Mouse (Mus musculus): Measurements from ENCODE around the gene Crygs.

Crygs gene

DNA sequence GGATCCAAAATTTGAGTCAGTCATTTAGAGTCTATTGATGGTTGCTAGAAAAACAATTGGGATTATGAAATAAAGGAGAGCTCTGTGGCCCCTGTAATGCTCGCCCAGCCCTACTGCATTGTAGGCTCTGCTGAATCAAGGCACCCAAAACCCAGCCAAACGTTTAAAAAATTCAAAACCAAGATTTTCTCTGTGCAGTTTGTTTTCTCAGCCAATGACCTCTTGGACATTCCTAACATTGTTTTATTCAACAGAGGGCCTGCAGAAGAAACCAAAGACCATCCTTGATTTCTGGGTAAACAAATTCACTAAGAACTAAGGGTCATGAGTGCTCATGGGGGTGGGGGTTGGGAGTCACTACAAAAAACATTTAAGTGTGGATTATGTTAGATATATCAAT, at the start of gene Crygs:
Gene Crygs, minus strand, starts transcription at position 101 of the 400 bp plus-strand sequence.
- no peak for DNase-seq

GRCm38 (mm10) chr16:22857431-22858113, 46.2 kb upstream of the Crygs start, which contains the start of the genes Tbccd1 and Dnajb11:
Tbccd1 (minus strand) TSS chr16:22857669.
Dnajb11 (plus strand) TSS chr16:22857845.
- peak; percentile 100 for DNase-seq

GRCm38 (mm10) chr16:22856773-22857172, 45.4 kb upstream of the Crygs start:
- DNase-seq = peak; percentile 68

- peak; percentile 66 for DNase-seq
Observed at GRCm38 (mm10) chr16:22852709-22853108, 41.3 kb upstream of the Crygs start.

DNA sequence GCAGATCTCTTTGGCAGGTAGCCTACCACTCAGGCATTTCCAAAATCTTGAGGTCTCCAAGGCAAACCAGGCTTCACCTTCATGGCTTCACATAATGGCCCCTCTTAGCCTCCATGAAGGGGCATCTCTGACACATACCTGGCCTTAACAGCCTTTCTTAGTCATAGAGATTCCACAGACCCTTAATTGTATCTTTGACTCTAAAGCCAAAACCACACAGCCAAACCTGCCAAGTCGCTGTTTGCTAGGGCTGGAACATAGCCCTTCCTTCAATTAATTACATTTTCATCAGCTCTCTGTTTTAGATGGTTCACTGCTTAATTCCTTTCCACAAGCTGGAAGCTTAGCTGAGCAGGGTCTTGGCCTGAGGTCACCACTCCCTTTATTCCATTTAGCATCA, 37.0 kb upstream of the Crygs start:
- DNase-seq = peak; percentile 66

GRCm38 (mm10) chr16:22847686-22848085, 36.3 kb upstream of the Crygs start:
- DNase-seq = no peak

GRCm38 (mm10) chr16:22845481-22845880, 34.1 kb upstream of the Crygs start:
- DNase-seq = peak; percentile 68

DNA sequence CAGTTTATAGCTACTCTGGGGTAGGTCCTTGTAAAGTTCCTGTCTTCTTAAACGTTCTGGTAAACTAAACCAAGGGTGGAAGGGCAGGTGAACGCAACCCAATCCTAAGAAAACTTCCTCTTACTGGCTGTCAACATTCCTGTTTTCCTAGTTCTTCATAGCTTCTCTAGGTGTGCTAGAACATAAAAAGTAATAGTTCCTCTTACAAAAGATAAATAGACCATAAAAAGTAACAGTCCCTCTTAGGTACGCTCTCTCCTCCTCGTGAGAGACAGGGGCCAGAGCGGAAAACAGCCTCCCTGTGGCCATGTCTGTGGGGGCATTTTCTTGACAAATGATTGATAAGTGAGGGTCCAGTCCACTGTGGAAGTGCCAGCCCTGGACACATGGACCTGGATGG, 33.5 kb upstream of the Crygs start:
- no peak for DNase-seq

- DNase-seq = peak; percentile 98
Observed at GRCm38 (mm10) chr16:22844061-22844801, 32.9 kb upstream of the Crygs start.

- DNase-seq = no peak
Observed at GRCm38 (mm10) chr16:22842871-22843270, 31.5 kb upstream of the Crygs start.

GRCm38 (mm10) chr16:22839146-22839857, 27.9 kb upstream of the Crygs start:
- no peak for DNase-seq

- DNase-seq = peak; percentile 80
Observed at GRCm38 (mm10) chr16:22832932-22833525, 21.7 kb upstream of the Crygs start.

DNA sequence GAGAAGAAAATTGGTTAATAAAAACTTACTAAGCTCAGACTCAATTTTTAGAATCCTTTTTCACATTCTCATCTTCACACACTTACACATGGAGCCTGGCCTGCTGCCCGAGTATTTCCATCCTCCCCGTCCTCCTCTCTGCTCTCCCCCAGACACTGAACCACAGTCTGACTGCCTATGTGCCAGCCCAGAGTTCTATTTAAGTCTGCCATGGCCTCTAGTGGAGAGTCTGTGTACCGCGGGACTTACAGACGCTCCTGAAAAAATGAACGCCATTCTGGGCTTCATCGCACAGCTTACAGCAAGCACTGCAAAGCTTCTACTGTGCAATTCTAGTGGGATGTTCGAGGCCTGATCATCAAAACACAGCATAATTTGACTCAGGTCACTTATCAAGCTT, 9.4 kb upstream of the Crygs start:
- peak; percentile 70 for DNase-seq

GRCm38 (mm10) chr16:22807468-22808070, 3.8 kb downstream of the Crygs start:
- DNase-seq = no peak

DNA sequence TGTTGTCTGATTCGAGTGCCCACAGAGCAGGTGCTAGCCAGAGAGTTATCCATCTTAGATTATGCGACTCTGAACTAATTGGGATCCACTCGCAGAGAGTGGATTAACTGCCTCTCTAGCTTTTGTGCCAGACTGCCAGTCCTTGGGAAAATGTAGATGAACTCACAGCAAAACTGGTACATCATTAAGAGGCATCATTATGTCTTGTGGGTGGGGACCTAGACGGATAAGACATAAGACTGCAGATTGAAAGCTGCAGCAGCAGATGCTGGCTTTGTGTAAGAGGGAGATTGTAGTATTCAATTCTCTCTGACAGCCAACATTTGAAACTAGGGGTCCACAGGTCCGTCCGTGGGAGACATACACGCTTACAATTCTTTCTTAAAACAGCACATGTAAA, 8.6 kb downstream of the Crygs start:
- no peak for DNase-seq

GRCm38 (mm10) chr16:22800849-22801109, 10.6 kb downstream of the Crygs start:
- DNase-seq = no peak

- DNase-seq = no peak
Observed at GRCm38 (mm10) chr16:22800026-22800848, 11.1 kb downstream of the Crygs start.

DNA sequence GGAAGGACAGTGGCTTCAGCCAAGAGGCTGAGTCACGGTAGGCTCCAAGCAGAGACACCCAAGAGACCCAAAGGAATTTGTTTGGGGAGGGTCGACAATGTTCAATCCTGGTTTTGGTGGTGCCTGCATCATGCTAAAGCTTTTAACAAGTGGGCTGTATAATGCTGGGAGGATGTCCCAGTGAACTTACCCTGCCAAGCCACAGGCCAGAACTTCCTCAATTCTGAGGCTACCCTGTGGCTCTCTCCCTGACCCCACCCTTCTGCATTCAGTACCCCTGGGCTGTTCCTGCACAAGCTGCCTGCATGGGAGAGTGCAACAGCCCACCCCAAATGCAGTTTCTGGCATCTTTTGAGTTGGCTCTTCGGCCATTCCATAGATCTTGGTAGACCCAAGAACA, 12.9 kb downstream of the Crygs start:
- no peak for DNase-seq

- DNase-seq = no peak
Observed at GRCm38 (mm10) chr16:22797521-22797920, 13.9 kb downstream of the Crygs start.

GRCm38 (mm10) chr16:22795497-22795896, 15.9 kb downstream of the Crygs start:
- no peak for DNase-seq

GRCm38 (mm10) chr16:22791235-22791634, 20.1 kb downstream of the Crygs start:
- DNase-seq = no peak

GRCm38 (mm10) chr16:22789908-22790367, 21.4 kb downstream of the Crygs start:
- DNase-seq = no peak
